Mouse (Mus musculus) forebrain, embryonic 13.5 days (tissue): ENCODE results near the gene Mrpl17. TPM values are rescaled to one million over a fixed set of nuclear protein-coding genes. Genes with fewer than 3 reads are reported as not detected.

ENCODE experiments used
- ATAC-seq: fragments of 200-750 bp; cut with Nextera tagmentation; 2 replicates; pipeline ENCODE4 v1.8.0; 2017
- H3K27ac ChIP-seq: fragments of 300-500 bp; sonication (generic); 2 replicates; pipeline ENCODE4 v1.5.1; 2015; ENCODE audit warnings: inconsistent platforms, mild to moderate bottlenecking, moderate library complexity
- H3K27me3 ChIP-seq: fragments of 300-500 bp; sonication (generic); 2 replicates; pipeline ENCODE4 v1.6.1; 2015; ENCODE audit warnings: mild to moderate bottlenecking, inconsistent platforms
- H3K36me3 ChIP-seq: fragments of 300-500 bp; sonication (generic); 2 replicates; pipeline ENCODE4 v1.6.1; 2015; ENCODE audit warnings: mild to moderate bottlenecking, inconsistent platforms; ENCODE audit not compliant: poor library complexity, severe bottlenecking
- H3K4me1 ChIP-seq: fragments of 300-500 bp; sonication (generic); 2 replicates; pipeline ENCODE4 v1.6.1; 2015; ENCODE audit warnings: inconsistent platforms
- H3K4me2 ChIP-seq: fragments of 300-500 bp; sonication (generic); 2 replicates; pipeline ENCODE4 v1.6.1; 2015; ENCODE audit warnings: inconsistent platforms, mild to moderate bottlenecking, moderate library complexity
- H3K4me3 ChIP-seq: fragments of 300-500 bp; sonication (generic); 2 replicates; pipeline ENCODE4 v1.5.1; 2015; ENCODE audit warnings: mild to moderate bottlenecking, inconsistent platforms
- H3K9ac ChIP-seq: fragments of 300-500 bp; sonication (generic); 2 replicates; pipeline ENCODE4 v1.6.1; 2015; ENCODE audit warnings: mild to moderate bottlenecking, inconsistent platforms
- H3K9me3 ChIP-seq: fragments of 300-500 bp; sonication (generic); replicated peaks from 2 replicates; pipeline ENCODE4 v1.6.1; 2016; ENCODE audit warnings: inconsistent platforms
- WGBS: fragments of 180-500 bp; shearing (Covaris S2); methylation state at CpG from one replicate; pipeline ENCODE4 v1.1.7; 2015; 5-methylcytosine and 5-hydroxymethylcytosine counted together
- polyA plus RNA-seq: library from polyadenylated mRNA; unstranded; fragments of >200 nt; fragmentation: Nextera tagmentation; extraction: Ambion mirVana; gene quantifications from 2 replicates; pipeline ENCODE4 v1.2.1, GENCODE M21; 2015

Mrpl17 gene
- polyA plus RNA-seq, 1 experiment from 2014 or later = 244 TPM

- no peaks in the 10 kb centered on the region for H3K9me3 ChIP-seq
- 84% methylated on average over 5 of the region's 5 CpGs for WGBS
- H3K27ac ChIP-seq = no peak overlapping the region
- no peak overlapping the region for H3K4me2 ChIP-seq
- H3K27me3 ChIP-seq = no peaks in the 10 kb centered on the region
- H3K36me3 ChIP-seq = peaks cover 27% of the 10 kb centered on the region
- no peak overlapping the region for H3K4me3 ChIP-seq
- H3K4me1 ChIP-seq = peaks cover 10% of the 10 kb centered on the region
- ATAC-seq = no peak
- no peak overlapping the region for H3K9ac ChIP-seq
These were observed 4.8 kb downstream of the Mrpl17 start for GRCm38 (mm10) chr7:105806125-105806524.

- Histone ChIP-seq H3K36me3 (peaks cover 13% of the 10 kb centered on the region), H3K27ac (no peak overlapping the region), H3K4me3 (no peak overlapping the region), H3K9ac (no peak overlapping the region), H3K4me2 (no peak overlapping the region), H3K27me3 (no peaks in the 10 kb centered on the region), H3K4me1 (no peaks in the 10 kb centered on the region), H3K9me3 (no peaks in the 10 kb centered on the region)
- no peak for ATAC-seq
These were observed 7.5 kb downstream of the Mrpl17 start for GRCm38 (mm10) chr7:105803428-105803827.

GRCm38 (mm10) chr7:105802771-105803170 is 8.1 kb downstream of the Mrpl17 start:
- Histone ChIP-seq H3K9me3 (no peaks in the 10 kb centered on the region), H3K4me1 (no peaks in the 10 kb centered on the region), H3K36me3 (peaks cover 6% of the 10 kb centered on the region), H3K27ac (no peak overlapping the region), H3K27me3 (no peaks in the 10 kb centered on the region), H3K4me3 (no peak overlapping the region), H3K9ac (no peak overlapping the region), H3K4me2 (no peak overlapping the region)
- ATAC-seq = no peak
- 43% methylated on average over 1 of the region's 1 CpGs for WGBS

- no peak overlapping the region for H3K4me3 ChIP-seq
- no peak overlapping the region for H3K9ac ChIP-seq
- H3K4me2 ChIP-seq = no peak overlapping the region
- H3K27ac ChIP-seq = no peak overlapping the region
- H3K9me3 ChIP-seq = no peaks in the 10 kb centered on the region
- 47% methylated on average over 2 of the region's 2 CpGs for WGBS
- peaks cover 2% of the 10 kb centered on the region for H3K36me3 ChIP-seq
- no peak for ATAC-seq
- H3K4me1 ChIP-seq = no peaks in the 10 kb centered on the region
- H3K27me3 ChIP-seq = no peaks in the 10 kb centered on the region
These were observed 8.6 kb downstream of the Mrpl17 start for GRCm38 (mm10) chr7:105802312-105802711.

GRCm38 (mm10) chr7:105796972-105797371 is 13.9 kb downstream of the Mrpl17 start:
- H3K9ac ChIP-seq = no peak overlapping the region
- H3K4me2 ChIP-seq = no peak overlapping the region
- H3K4me3 ChIP-seq = no peak overlapping the region
- no peaks in the 10 kb centered on the region for H3K9me3 ChIP-seq
- H3K27me3 ChIP-seq = no peaks in the 10 kb centered on the region
- no peaks in the 10 kb centered on the region for H3K36me3 ChIP-seq
- ATAC-seq = no peak
- no peak overlapping the region for H3K27ac ChIP-seq
- H3K4me1 ChIP-seq = no peaks in the 10 kb centered on the region
- WGBS = 79% methylated on average over 3 of the region's 3 CpGs

GRCm38 (mm10) chr7:105795759-105796366 is 15.0 kb downstream of the Mrpl17 start:
- Histone ChIP-seq H3K9me3 (no peaks in the 10 kb centered on the region), H3K36me3 (no peaks in the 10 kb centered on the region), H3K4me2 (no peak overlapping the region), H3K4me3 (no peak overlapping the region), H3K9ac (no peak overlapping the region), H3K27me3 (no peaks in the 10 kb centered on the region), H3K4me1 (no peaks in the 10 kb centered on the region), H3K27ac (no peak overlapping the region)
- no peak for ATAC-seq
- WGBS = 18% methylated on average over 7 of the region's 7 CpGs

GRCm38 (mm10) chr7:105793701-105794100 is 17.2 kb downstream of the Mrpl17 start:
- no peak overlapping the region for H3K27ac ChIP-seq
- no peak for ATAC-seq
- 76% methylated on average over 7 of the region's 7 CpGs for whole genome bisulfite sequencing
- H3K4me1 ChIP-seq = no peaks in the 10 kb centered on the region; the same call in 1 of the 2 replicates
- no peaks in the 10 kb centered on the region for H3K27me3 ChIP-seq
- no peak overlapping the region for H3K4me3 ChIP-seq
- H3K4me2 ChIP-seq = no peak overlapping the region
- H3K9ac ChIP-seq = no peak overlapping the region
- H3K36me3 ChIP-seq = no peaks in the 10 kb centered on the region
- H3K9me3 ChIP-seq = no peaks in the 10 kb centered on the region

- Histone ChIP-seq H3K4me3 (no peak overlapping the region), H3K27me3 (no peaks in the 10 kb centered on the region), H3K36me3 (no peaks in the 10 kb centered on the region), H3K4me2 (no peak overlapping the region), H3K9me3 (no peaks in the 10 kb centered on the region), H3K4me1 (peaks cover 11% of the 10 kb centered on the region), H3K9ac (no peak overlapping the region), H3K27ac (no peak overlapping the region)
- ATAC-seq = no peak
- 91% methylated on average over 1 of the region's 1 CpGs for WGBS
These were observed 19.8 kb downstream of the Mrpl17 start for GRCm38 (mm10) chr7:105791147-105791546.

GRCm38 (mm10) chr7:105787285-105788140 is 23.4 kb downstream of the Mrpl17 start, which contains the start of gene Dchs1:
Dchs1 (minus strand) TSS chr7:105787654.
- ATAC-seq = peak; percentile 83
- WGBS = under 1% methylated on average over 64 of the region's 97 CpGs
- peaks cover 48% of the 10 kb centered on the region for H3K4me1 ChIP-seq
- no peaks in the 10 kb centered on the region for H3K27me3 ChIP-seq
- H3K36me3 ChIP-seq = peaks cover 34% of the 10 kb centered on the region
- peak within 1 kb of the TSS; percentile 100 for H3K9ac ChIP-seq
- H3K4me3 ChIP-seq = peak within 1 kb of the TSS; percentile 99
- peak within 1 kb of the TSS; percentile 88 for H3K4me2 ChIP-seq
- no peaks in the 10 kb centered on the region for H3K9me3 ChIP-seq
- peak within 1 kb of the TSS; percentile 96 for H3K27ac ChIP-seq

GRCm38 (mm10) chr7:105786506-105787284 is 24.2 kb downstream of the Mrpl17 start:
- peak overlapping the region; percentile 96 for H3K27ac ChIP-seq
- 4% methylated on average over 19 of the region's 20 CpGs for WGBS
- H3K4me3 ChIP-seq = peak overlapping the region; percentile 99
- H3K36me3 ChIP-seq = peaks cover 42% of the 10 kb centered on the region
- peaks cover 49% of the 10 kb centered on the region for H3K4me1 ChIP-seq
- no peaks in the 10 kb centered on the region for H3K27me3 ChIP-seq
- H3K9me3 ChIP-seq = no peaks in the 10 kb centered on the region
- ATAC-seq = peak; percentile 76
- peak overlapping the region; percentile 88 for H3K4me2 ChIP-seq
- peak overlapping the region; percentile 100 for H3K9ac ChIP-seq

GRCm38 (mm10) chr7:105784556-105784955 is 26.3 kb downstream of the Mrpl17 start:
- Histone ChIP-seq H3K4me1 (peaks cover 51% of the 10 kb centered on the region), H3K9me3 (no peaks in the 10 kb centered on the region), H3K4me3 (peak overlapping the region; percentile 99), H3K27me3 (no peaks in the 10 kb centered on the region), H3K27ac (0 out of 2 replicates have a peak overlapping the region, but pooled peaks have one; percentile 25), H3K36me3 (peaks cover 63% of the 10 kb centered on the region), H3K9ac (peak overlapping the region; percentile 51), H3K4me2 (peak overlapping the region; percentile 88)
- 12% methylated on average over 4 of the region's 4 CpGs for WGBS
- no peak for ATAC-seq

GRCm38 (mm10) chr7:105783861-105784260 is 27.0 kb downstream of the Mrpl17 start:
- Histone ChIP-seq H3K4me1 (peaks cover 58% of the 10 kb centered on the region), H3K9me3 (no peaks in the 10 kb centered on the region), H3K27me3 (no peaks in the 10 kb centered on the region), H3K27ac (no peak overlapping the region), H3K9ac (peak overlapping the region; percentile 52; the same call in 1 of the 2 replicates), H3K4me2 (peak overlapping the region; percentile 88), H3K4me3 (0 out of 2 replicates have a peak overlapping the region, but pooled peaks have one; percentile 99), H3K36me3 (peaks cover 70% of the 10 kb centered on the region)
- ATAC-seq = no peak
- WGBS = 53% methylated on average over 4 of the region's 4 CpGs
